Comparison of ENCODE assay signal across 16 mouse cellular contexts in the genomic region with DNA sequence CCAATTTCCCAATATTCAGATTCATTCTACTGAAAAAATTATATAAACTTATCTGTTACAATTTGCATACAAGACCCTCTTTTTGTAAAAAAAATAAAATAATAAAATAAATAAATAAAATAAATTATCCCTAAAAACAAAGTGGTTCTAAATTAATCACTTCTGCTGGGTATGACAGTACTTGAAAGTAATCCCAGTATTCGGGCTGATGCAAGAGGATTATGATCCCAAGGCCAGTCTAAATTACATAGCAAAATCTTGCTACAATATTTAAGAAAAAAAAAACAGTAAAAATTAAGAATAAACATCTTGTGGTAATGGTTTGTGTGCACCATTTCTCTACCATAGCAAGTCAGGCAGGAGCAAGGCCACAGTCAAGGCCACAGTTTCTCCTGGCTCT.
"Had no signal": no experiment of that assay in that cellular context is flagged by ENCODE, and none has a peak within 500 bp of the region (broad histone marks: within the 10 kb centered on the region; RNA-seq: fewer than 3 reads in every experiment).

No protein-coding gene starts in this region.

- H3K4me3 ChIP-seq: liver, embryonic 15.5 days; megakaryocyte, embryonic 14.5 days; midbrain, embryonic 13.5 days; midbrain, embryonic 15.5 days; neural tube, embryonic 12.5 days had no signal

- DNase-seq: liver, postnatal 0 days; lung, embryonic 14.5 days; lung, postnatal 10 days; right cerebral cortex, adult 18-20 months; right cerebral cortex, postnatal 25 days; right cerebral cortex, postnatal 4 days; spleen, adult 18-20 months; thymus, adult 18-20 months; thymus, postnatal 14 days; thymus, postnatal 36 days had no signal

- H3K27ac ChIP-seq: liver, embryonic 15.5 days; macrophage; midbrain, embryonic 13.5 days; midbrain, embryonic 15.5 days; neural tube, embryonic 12.5 days had no signal
